Mouse (Mus musculus): ENCODE results near the gene Kirrel2.
"Not testable (repeated sequence)": the region's sequence is repeated elsewhere in the genome, so short reads cannot be mapped to it uniquely, and the experiment has no call there.

Gene Kirrel2

GRCm38 (mm10) chr7:30457629-30458330 is at the start of gene Kirrel2, which contains the start of gene Nphs1:
Gene Kirrel2, minus strand, starts transcription at chr7:30457690.
Gene Nphs1, plus strand, starts transcription at chr7:30458315.
- no peak for DNase-seq (ENCODE audit: low read depth in 2 of 2, low spot score in 2 of 2)

- peak in 1 of 2 experiments; percentile 15 for DNase-seq (ENCODE audit: low read depth in 2 of 2, low spot score in 2 of 2)
Measured at GRCm38 (mm10) chr7:30501159-30501558, 43.7 kb upstream of the Kirrel2 start.

- DNase-seq (ENCODE audit: low read depth in 2 of 2, low spot score in 2 of 2) = not testable (repeated sequence)
Measured at GRCm38 (mm10) chr7:30495506-30496042, 38.1 kb upstream of the Kirrel2 start.

- DNase-seq (ENCODE audit: low read depth in 2 of 2, low spot score in 2 of 2) = no peak
Measured at GRCm38 (mm10) chr7:30493401-30493931, 36.0 kb upstream of the Kirrel2 start, which contains the start of gene Prodh2. Gene Prodh2, plus strand, starts transcription at chr7:30493622.

DNA sequence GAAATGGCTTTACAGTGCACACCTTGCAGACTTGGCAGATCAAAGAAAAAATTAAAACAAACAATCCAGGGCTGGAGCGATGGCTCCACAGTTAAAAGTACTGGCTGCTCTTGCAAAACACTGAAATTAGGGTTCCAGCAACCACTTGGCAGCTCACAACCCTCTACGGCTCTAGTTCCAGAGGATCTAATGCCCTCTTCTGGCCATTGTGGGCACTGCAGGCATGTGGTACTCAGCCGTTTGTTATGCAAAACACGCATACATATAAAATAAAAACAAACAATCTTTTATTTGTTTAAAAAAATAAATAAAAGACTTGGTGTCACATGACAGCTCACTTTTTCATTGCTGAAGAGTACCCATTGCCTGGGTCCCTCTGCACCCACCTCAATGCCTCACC is 35.3 kb upstream of the Kirrel2 start:
- DNase-seq (ENCODE audit: low read depth in 2 of 2, low spot score in 2 of 2) = peak; percentile 68 to 76

DNA sequence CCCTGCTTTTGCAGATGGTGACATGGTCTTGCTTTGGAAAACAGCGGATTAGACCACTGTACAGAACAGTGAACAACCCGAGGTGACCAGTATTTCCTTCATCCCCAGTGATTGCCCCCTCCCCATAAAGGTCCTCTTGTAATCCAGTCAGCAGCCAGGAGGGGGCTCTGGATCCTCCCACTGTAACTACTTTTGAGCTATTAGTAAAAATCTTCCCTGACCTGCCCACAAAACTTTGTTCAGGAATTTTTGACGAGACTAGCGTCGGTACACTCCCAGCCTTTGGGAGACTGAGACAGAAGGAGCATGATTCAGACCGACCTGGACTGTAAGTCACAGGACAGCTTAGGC is 33.4 kb upstream of the Kirrel2 start:
- no peak for DNase-seq (ENCODE audit: low read depth in 2 of 2, low spot score in 2 of 2)

GRCm38 (mm10) chr7:30490251-30490956 is 32.9 kb upstream of the Kirrel2 start:
- peak; percentile 14 to 41 for DNase-seq (ENCODE audit: low read depth in 2 of 2, low spot score in 2 of 2)

DNA sequence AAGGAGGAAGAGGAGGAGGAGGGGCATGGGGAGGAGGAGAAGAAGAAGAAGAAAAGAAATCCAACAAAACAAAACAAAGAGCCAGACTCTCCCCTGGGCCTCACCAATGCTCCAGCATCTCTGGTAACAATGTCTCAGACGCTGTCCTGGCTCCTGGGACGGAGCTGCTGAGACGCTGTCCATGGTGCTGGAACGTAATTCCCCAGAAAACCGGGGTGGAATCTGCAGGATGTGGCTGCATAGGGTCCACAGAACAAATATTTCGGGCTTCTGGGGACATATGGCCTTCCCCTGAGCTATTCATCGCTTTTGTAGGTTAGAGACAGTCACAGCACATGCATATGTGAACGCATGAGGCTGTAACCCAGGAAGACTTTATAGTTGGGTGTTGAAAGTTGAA is 26.8 kb upstream of the Kirrel2 start:
- DNase-seq (ENCODE audit: low read depth in 2 of 2, low spot score in 2 of 2) = no peak

DNA sequence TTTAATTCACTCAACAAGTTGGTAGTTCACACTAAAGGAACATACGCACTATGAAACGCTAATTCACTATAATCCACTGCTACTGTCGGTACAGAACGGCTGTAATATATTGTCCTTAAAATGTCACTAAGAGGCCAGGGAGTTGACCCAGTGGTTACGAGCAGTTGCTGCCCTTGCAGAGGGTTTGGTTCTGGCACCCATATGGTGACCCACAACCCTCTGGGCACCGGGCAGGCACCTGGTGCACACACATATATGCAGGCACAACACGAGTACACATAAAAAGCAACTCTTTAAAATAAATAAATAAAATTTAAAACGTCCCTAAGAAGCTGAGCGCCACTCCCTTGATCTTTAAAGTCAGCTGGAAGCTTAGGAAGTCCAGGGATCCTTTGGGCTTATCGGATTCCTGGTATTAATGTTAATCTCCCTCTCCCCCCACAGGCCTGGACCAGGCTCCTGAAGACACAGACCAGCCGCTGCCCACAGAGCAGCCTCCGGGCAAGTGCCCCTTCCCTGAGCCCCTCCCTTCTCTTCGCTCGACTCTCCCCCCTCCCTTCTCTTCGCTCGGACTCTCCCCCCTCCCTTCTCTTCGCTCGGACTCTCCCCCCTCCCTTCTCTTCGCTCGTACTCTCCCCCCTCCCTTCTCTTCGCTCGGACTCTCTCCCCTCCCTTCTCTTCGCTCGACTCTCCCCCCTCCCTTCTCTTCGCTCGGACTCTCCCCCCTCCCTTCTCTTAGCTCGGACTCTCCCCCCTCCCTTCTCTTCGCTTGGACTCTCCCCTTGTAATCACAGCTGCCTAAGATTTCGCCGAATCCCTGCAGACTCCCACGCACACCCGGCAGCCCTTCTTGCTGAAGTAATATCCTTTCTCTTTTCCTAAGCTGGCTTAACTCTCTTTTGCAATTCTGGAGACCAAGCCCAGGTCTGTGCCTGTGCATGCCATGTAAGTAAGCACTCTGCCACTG is 20.2 kb upstream of the Kirrel2 start:
- no peak for DNase-seq (ENCODE audit: low read depth in 2 of 2, low spot score in 2 of 2)

GRCm38 (mm10) chr7:30476136-30476535 is 18.6 kb upstream of the Kirrel2 start:
- DNase-seq (ENCODE audit: low read depth in 2 of 2, low spot score in 2 of 2) = not testable (repeated sequence)

- DNase-seq (ENCODE audit: low read depth in 2 of 2, low spot score in 2 of 2) = no peak
Measured at GRCm38 (mm10) chr7:30474999-30475398, 17.5 kb upstream of the Kirrel2 start.

GRCm38 (mm10) chr7:30472411-30472810 is 14.9 kb upstream of the Kirrel2 start:
- peak; percentile 22 to 23 for DNase-seq (ENCODE audit: low read depth in 2 of 2, low spot score in 2 of 2)

DNA sequence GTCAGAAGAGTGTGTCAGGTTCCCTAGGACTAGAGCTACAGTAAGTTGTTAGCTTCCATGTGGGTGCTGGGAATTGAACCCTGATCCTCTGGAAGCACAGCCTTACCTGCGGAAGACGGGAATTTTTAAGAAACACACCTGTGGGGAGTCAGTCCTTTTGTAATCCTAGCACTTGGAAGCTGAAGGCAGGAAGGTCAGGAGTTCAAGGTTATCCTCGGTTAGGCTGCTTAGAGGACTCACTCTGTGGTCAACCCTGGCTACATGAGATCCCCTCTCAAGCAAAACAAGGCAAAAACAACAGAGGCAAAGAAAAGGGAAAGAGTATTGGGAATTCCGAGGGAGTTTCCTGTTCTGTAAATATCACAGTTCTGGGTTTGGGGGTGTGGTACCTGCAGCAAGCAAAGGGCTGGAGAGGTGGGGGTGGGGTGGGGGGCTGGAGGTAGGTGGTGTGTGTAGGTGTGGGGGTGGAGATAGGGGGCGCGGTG is 7.4 kb upstream of the Kirrel2 start:
- DNase-seq (ENCODE audit: low read depth in 2 of 2, low spot score in 2 of 2) = no peak

- no peak for DNase-seq (ENCODE audit: low read depth in 2 of 2, low spot score in 2 of 2)
Measured at GRCm38 (mm10) chr7:30463996-30464395, 6.5 kb upstream of the Kirrel2 start.

GRCm38 (mm10) chr7:30463568-30463967 is 6.1 kb upstream of the Kirrel2 start:
- DNase-seq (ENCODE audit: low read depth in 2 of 2, low spot score in 2 of 2) = no peak

DNA sequence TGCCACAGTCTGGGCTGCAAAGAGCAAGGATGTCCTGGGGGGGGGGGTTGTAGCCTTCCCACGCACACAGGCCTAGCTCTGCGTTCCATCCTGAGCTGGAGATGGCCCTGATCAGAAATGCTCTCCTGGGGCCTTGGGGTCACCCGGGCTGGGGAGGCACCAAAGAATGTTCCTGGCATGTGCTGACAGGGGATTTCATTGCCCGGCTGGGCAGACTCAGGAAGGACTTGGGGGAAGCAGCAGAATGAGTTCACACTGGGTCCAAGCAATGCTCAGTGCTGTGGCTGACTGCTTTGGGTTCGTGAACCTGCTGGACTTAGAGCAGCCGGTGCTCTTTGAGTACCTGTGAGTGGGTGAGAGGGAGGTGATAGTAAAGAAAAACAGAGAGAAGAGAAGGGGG is 2.0 kb upstream of the Kirrel2 start:
- DNase-seq (ENCODE audit: low read depth in 2 of 2, low spot score in 2 of 2) = no peak

DNA sequence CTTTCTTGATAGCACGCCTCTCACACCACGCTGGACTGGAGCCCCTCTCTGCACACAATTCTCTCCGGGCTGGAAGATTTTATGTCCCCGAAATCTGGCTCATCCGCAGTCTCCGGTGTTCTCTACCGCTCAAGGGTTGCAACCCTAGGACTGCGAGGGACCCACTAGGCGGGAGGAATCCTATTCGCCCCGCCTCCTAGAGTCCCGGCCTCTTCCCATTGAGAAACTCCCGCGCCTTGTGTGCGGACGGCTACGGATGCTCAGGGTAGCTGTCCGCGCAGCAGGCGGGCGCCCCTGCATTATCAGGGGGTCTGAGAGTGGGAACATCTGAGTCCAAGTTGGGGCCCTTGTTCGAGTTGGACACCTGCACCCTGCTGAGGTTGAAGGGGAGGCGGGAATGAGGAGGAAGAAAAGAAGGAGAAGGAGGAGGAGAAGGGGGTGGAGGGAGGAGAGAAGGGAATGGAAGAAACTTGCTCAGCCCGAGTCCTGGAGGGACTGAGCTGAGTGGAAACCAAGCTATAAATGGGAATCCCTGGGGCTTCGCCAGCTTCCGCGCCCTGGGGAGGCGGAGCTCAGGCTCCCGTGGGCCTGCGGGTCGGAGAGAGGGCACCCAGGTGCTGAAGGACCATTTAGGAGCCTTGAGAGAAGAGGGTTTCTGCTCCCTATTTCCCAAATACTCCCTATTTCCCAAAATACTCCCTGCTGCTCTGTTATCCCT is 420 bp downstream of the Kirrel2 start:
- DNase-seq (ENCODE audit: low read depth in 2 of 2, low spot score in 2 of 2) = no peak

DNA sequence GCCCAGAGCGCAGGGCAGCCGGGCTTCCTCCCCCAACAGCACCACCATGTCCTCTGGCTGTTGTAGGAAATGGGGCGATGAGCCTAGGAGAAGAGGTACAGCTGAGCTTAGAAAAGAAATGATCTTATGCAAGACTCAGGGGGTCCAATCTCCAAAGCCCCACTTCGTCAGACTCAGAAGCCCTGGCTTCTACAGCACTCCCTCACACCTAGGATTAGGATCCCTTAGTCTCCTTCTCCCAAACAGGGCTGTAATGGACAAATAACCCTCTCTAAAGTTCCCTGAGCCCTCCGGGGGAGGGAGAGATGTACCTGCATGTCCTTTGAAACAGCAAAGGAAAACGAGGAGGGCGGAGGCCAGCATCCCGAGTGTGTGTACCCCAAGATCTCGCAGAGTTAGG is 1.0 kb downstream of the Kirrel2 start:
- no peak for DNase-seq (ENCODE audit: low read depth in 2 of 2, low spot score in 2 of 2)

GRCm38 (mm10) chr7:30454259-30454658 is 3.2 kb downstream of the Kirrel2 start:
- no peak for DNase-seq (ENCODE audit: low read depth in 2 of 2, low spot score in 2 of 2)

DNA sequence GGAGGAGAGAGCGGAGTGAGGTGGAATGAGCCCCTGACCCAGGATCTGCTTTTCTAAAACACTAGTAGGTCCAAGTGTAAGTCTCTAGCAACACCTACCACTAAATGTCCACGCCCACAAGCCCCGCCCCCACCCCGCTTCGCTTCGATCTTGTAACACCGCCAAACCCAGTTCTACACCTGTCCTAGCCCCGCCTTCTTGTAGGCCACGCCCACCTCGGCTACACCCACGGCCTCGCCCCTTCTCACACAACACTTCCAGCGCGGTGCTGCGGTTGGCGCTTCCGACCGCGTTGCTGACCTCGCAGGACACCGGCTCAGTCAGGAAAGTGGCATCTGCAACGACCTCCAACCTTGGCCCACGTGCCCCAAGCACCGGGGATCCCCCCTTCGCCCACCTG is 3.7 kb downstream of the Kirrel2 start:
- DNase-seq (ENCODE audit: low read depth in 2 of 2, low spot score in 2 of 2) = no peak

All from CD8-positive naive resting alpha-beta T cell, adult 2 months (primary cell).